Mouse (Mus musculus): ENCODE measurements around the gene Armc6.

Gene Armc6

GRCm38 (mm10) chr8:70193238-70193637 lies 41.0 kb downstream of the Armc6 start:
- peak; percentile 81 to 90 for DNase-seq

- DNase-seq, result peak; percentile 91 to 94
These were observed 45.6 kb downstream of the Armc6 start for GRCm38 (mm10) chr8:70188707-70189106.

GRCm38 (mm10) chr8:70183194-70183593 lies 51.1 kb downstream of the Armc6 start:
- DNase-seq, result no peak

GRCm38 (mm10) chr8:70181903-70182252 lies 52.4 kb downstream of the Armc6 start:
- no peak for DNase-seq

- DNase-seq, result no peak
These were observed 52.9 kb downstream of the Armc6 start for GRCm38 (mm10) chr8:70181212-70181902.

- DNase-seq, result no peak
These were observed 55.2 kb downstream of the Armc6 start for GRCm38 (mm10) chr8:70179082-70179481.

- DNase-seq, result no peak
These were observed 56.0 kb downstream of the Armc6 start for GRCm38 (mm10) chr8:70178231-70178630.

- no peak for DNase-seq
These were observed 60.2 kb downstream of the Armc6 start for GRCm38 (mm10) chr8:70174079-70174478.

GRCm38 (mm10) chr8:70173320-70173719 lies 60.9 kb downstream of the Armc6 start:
- no peak for DNase-seq

GRCm38 (mm10) chr8:70172043-70172681 lies 62.1 kb downstream of the Armc6 start, which contains the start of gene Tmem161a:
Gene Tmem161a, plus strand, starts transcription at chr8:70172356.
- DNase-seq, result peak; percentile 94 to 95

GRCm38 (mm10) chr8:70171240-70171639 lies 63.0 kb downstream of the Armc6 start:
- DNase-seq, result no peak

GRCm38 (mm10) chr8:70170748-70171147 lies 63.5 kb downstream of the Armc6 start:
- DNase-seq, result peak; percentile 72 to 78

Measured in kidney, adult 8-10 months (tissue).